Mouse (Mus musculus) G1E (cell line): ENCODE data around the gene Stap1. TPM values are rescaled to one million over a fixed set of nuclear protein-coding genes. Genes with fewer than 3 reads are reported as not detected.

ENCODE experiments used
- ATAC-seq: 2 replicates; pipeline ENCODE4 v1.8.0; 2016; ENCODE audit warnings: mild to moderate bottlenecking; ENCODE audit not compliant: insufficient number of reproducible peaks, poor library complexity, low FRiP score, severe bottlenecking; ENCODE audit errors: extremely low read depth
- DNase-seq: peaks from one replicate; pipeline ENCODE4 v3.0.0; 2012; ENCODE audit warnings: low spot score
- H3K27me3 ChIP-seq: 2 replicates; pipeline ENCODE4 v1.6.1; 2012; ENCODE audit warnings: mild to moderate bottlenecking, low read length, inconsistent platforms; ENCODE audit not compliant: insufficient read depth
- H3K36me3 ChIP-seq: replicated peaks from 2 replicates; pipeline ENCODE3; 2012; ENCODE audit warnings: mild to moderate bottlenecking, inconsistent platforms
- H3K4me1 ChIP-seq: 2 replicates; pipeline ENCODE4 v1.6.1; 2012; ENCODE audit warnings: low read depth, low read length, inconsistent platforms, mixed read lengths; ENCODE audit not compliant: insufficient read depth
- H3K4me3 ChIP-seq: 2 replicates; pipeline ENCODE4 v1.5.1; 2012; ENCODE audit warnings: low read depth, mild to moderate bottlenecking, inconsistent platforms, low read length, moderate library complexity, mixed read lengths
- H3K9me3 ChIP-seq: replicated peaks from 2 replicates; pipeline ENCODE4 v1.6.1; 2012; ENCODE audit warnings: inconsistent platforms
- CTCF ChIP-seq: IDR thresholded peaks from 2 replicates; pipeline ENCODE4 v1.5.1; 2012; ENCODE audit warnings: low read depth, low read length, inconsistent platforms, mixed read lengths
- GATA1 ChIP-seq: IDR thresholded peaks from 2 replicates; pipeline ENCODE4 v1.6.1; 2012; ENCODE audit warnings: borderline replicate concordance, low read length, inconsistent platforms, mixed read lengths
- GATA2 ChIP-seq: IDR thresholded peaks from 2 replicates; pipeline ENCODE4 v1.6.1; 2012; ENCODE audit warnings: low read depth, low read length, inconsistent platforms, borderline replicate concordance
- POLR2AphosphoS5 ChIP-seq: IDR thresholded peaks from 2 replicates; pipeline ENCODE4 v1.6.1; 2012; ENCODE audit warnings: low read depth, low read length, inconsistent platforms; ENCODE audit not compliant: insufficient replicate concordance
- TAL1 ChIP-seq: conservative IDR thresholded peaks from 2 replicates; pipeline ENCODE4 v1.6.1; 2012; ENCODE audit warnings: low read depth, low read length, inconsistent platforms, mixed read lengths
- polyA plus RNA-seq: library from polyadenylated mRNA; stranded (reverse); fragments of >175 nt; gene quantifications from 2 replicates; pipeline ENCODE4 v1.2.3, GENCODE M21; 2012
- total RNA-seq, 2 experiments: library from RNA; stranded (forward) in 1 of 2; stranded (reverse) in 1 of 2; fragments of 200-1000 nt in 1 of 2; fragments of >200 nt in 1 of 2; fragmentation: Nextera tagmentation in 1 of 2; gene quantifications; 2 replicates each; pipeline ENCODE4 v1.2.3; 2014 to 2017

The Stap1 gene
- total and polyA plus RNA-seq, 3 experiments = 0.03 to 2.9 (median 2.9) TPM

DNA sequence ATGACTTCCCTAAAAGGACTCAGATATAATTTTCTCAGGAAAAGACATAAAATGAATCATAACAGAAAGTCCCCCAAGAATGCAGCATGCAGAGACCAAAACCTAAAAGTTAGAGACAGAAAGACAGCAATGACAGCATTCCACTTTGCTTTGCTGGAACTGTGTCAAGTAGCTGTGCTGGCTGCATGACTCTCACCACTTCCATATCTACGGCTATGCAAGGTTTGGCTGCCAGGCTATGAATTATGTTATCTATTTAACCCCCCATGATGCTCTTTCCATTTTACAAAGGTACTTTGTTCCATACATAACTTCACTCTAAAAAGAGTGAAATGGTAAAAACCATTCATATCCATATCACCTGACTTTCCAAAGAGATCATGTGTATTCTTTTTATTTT, 42.5 kb downstream of the Stap1 start:
- no peaks in the 10 kb centered on the region for H3K9me3 ChIP-seq
- H3K4me1 ChIP-seq = 0 out of 2 replicates have a peak, but pooled peaks cover 4% of the 10 kb centered on the region
- ATAC-seq (no peak), DNase-seq (no peak)
- peaks cover 34% of the 10 kb centered on the region for H3K36me3 ChIP-seq
- TF ChIP-seq TAL1 (no peak), POLR2AphosphoS5 (no peak), GATA1 (no peak), CTCF (no peak), GATA2 (no peak)
- H3K4me3 ChIP-seq = no peak overlapping the region
- H3K27me3 ChIP-seq = no peaks in the 10 kb centered on the region

DNA sequence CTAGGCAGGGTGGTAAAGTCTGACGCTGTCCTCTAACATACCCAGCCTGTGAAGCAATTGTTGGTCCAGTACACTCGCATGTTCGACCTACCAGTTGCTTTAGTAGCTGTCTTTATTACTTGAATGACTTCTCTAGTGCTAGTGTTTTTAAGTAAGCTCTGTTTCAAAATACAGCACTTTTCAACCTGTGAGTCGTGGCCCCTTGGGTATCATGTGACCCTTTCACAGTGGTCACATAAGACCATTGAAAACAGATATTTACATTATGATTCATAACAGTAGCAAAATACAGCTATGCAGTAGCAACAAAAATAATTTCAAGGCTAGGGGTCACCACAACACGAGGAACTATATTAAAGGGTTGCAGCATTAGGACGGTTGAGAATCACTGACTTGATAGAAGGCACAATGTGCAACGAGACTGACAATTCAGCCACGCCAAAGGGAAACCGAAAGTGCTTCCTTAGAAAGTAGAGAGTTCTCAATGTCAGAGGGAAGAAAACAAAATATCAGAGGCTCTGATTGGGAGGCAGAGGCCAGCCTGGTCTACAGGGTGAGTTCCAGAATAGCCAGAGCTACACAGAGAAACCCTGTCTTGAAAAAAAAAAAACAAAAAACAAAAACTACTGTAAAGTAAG, 47.0 kb downstream of the Stap1 start:
- H3K4me3 ChIP-seq = no peak overlapping the region
- peaks cover 30% of the 10 kb centered on the region for H3K36me3 ChIP-seq
- DNase-seq = no peak
- TF ChIP-seq POLR2AphosphoS5 = no peak
- TF ChIP-seq GATA2 = no peak
- TF ChIP-seq GATA1 = no peak
- no peak for TF ChIP-seq TAL1
- no peak for TF ChIP-seq CTCF
- H3K27me3 ChIP-seq = no peaks in the 10 kb centered on the region
- H3K4me1 ChIP-seq = 0 out of 2 replicates have a peak, but pooled peaks cover 2% of the 10 kb centered on the region
- no peak for ATAC-seq
- H3K9me3 ChIP-seq = no peaks in the 10 kb centered on the region

DNA sequence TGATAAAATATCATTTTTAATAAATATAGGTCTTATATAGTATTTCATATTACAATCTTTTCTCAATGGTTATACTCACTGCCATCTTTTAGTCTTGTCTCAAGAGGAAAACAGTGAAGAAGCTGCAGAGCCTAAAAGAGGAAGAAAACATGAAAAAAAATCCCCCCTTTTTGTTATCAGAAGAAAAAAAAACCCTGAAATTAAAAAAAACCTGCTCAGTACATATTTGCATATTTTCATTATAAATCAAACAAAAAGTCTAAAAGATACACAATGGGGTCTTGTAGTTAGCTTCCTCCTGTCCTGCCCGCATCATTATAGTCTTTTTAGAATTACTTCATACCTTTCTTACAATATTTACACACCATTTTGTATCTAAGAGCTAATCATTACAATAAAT, 57.2 kb downstream of the Stap1 start:
- DNase-seq = no peak
- Histone ChIP-seq H3K27me3 (no peaks in the 10 kb centered on the region), H3K36me3 (peaks cover 29% of the 10 kb centered on the region), H3K4me1 (no peaks in the 10 kb centered on the region), H3K9me3 (no peaks in the 10 kb centered on the region), H3K4me3 (no peak overlapping the region)
- TF ChIP-seq GATA2 (no peak), TAL1 (no peak), GATA1 (no peak), CTCF (no peak), POLR2AphosphoS5 (no peak)
- ATAC-seq = no peak

DNA sequence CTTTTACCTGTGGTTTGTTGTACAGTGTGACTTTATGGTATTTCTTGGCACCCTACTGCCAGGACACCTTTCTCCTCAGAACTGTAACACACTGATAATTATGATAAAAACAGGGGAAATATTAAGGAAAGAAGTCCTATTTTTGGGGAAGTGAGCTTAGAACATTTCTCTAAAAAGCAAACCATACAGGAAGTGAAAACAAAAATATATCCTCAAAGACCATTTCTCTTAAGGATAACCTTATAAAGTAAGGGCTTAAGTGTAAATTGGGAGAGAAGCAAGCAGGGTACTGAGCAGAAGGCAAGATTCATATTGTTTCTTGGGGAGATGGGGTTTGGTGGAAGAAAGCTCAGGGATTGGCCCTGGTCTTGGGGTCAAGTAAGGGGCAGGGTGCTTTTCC, 58.3 kb downstream of the Stap1 start:
- TF ChIP-seq POLR2AphosphoS5 = no peak
- TF ChIP-seq CTCF = no peak
- no peak for TF ChIP-seq GATA2
- TF ChIP-seq GATA1 = no peak
- ATAC-seq (no peak), DNase-seq (no peak)
- Histone ChIP-seq H3K9me3 (no peaks in the 10 kb centered on the region), H3K4me1 (no peaks in the 10 kb centered on the region), H3K27me3 (no peaks in the 10 kb centered on the region), H3K36me3 (peaks cover 34% of the 10 kb centered on the region), H3K4me3 (no peak overlapping the region)

Other genes with a start within 250 kb of the Stap1 start
- 65.4 and 68.9 TPM in 2 replicates for gene Cenpc1, start 6.2 kb upstream of the Stap1 start, total RNA-seq (2014; fragmentation: Nextera tagmentation)
- 43.2 and 46.8 TPM in 2 replicates for gene Cenpc1, start 6.2 kb upstream of the Stap1 start, total RNA-seq (2017)
- gene Cenpc1, start 6.2 kb upstream of the Stap1 start, polyA plus RNA-seq = 3.4 and 11.1 TPM in 2 replicates
- gene Uba6, start 101.1 kb downstream of the Stap1 start, total RNA-seq (2014; fragmentation: Nextera tagmentation) = 36.2 and 37.1 TPM in 2 replicates
- 25.6 and 30.7 TPM in 2 replicates for gene Uba6, start 101.1 kb downstream of the Stap1 start, total RNA-seq (2017)
- gene Uba6, start 101.1 kb downstream of the Stap1 start, polyA plus RNA-seq = 0.63 and 1.1 TPM in 2 replicates
- not detected in 2 replicates for gene Gnrhr, start 126.2 kb downstream of the Stap1 start, total RNA-seq (2014; fragmentation: Nextera tagmentation)
- 0.22 TPM in 1 of 2 replicates, not detected in the other for gene Gnrhr, start 126.2 kb downstream of the Stap1 start, total RNA-seq (2017)
- not detected in 2 replicates for gene Gnrhr, start 126.2 kb downstream of the Stap1 start, polyA plus RNA-seq
- not detected in 2 replicates for gene Tmprss11c, start 217.6 kb downstream of the Stap1 start, total RNA-seq (2014; fragmentation: Nextera tagmentation)
- not detected in 2 replicates for gene Tmprss11c, start 217.6 kb downstream of the Stap1 start, total RNA-seq (2017)
- gene Tmprss11c, start 217.6 kb downstream of the Stap1 start, polyA plus RNA-seq = not detected in 2 replicates